Mouse (Mus musculus) liver, postnatal 0 days (tissue): ENCODE data around the gene Ccdc144b.

ENCODE experiments used
- CTCF ChIP-seq: sonication (generic); IDR thresholded peaks from 2 replicates; pipeline ENCODE4 v1.5.1; 2016; ENCODE audit warnings: antibody characterized with exemption, low read depth
- EP300 ChIP-seq: IDR thresholded peaks from 2 replicates; pipeline ENCODE4 v1.6.1; 2016; ENCODE audit warnings: antibody characterized with exemption, low read depth, mild to moderate bottlenecking

GRCm38 (mm10) chr3:36065166-36065565, 11.8 kb upstream of the Ccdc144b start:
- TF ChIP-seq CTCF (no peak), EP300 (no peak)
